Mouse (Mus musculus) liver, postnatal 0 days (tissue): ENCODE data around the gene Prss35.

Experiments used
- CTCF ChIP-seq: sonication (generic); IDR thresholded peaks from 2 replicates; pipeline ENCODE4 v1.5.1; 2016; ENCODE audit warnings: antibody characterized with exemption, low read depth
- EP300 ChIP-seq: IDR thresholded peaks from 2 replicates; pipeline ENCODE4 v1.6.1; 2016; ENCODE audit warnings: antibody characterized with exemption, low read depth, mild to moderate bottlenecking

DNA sequence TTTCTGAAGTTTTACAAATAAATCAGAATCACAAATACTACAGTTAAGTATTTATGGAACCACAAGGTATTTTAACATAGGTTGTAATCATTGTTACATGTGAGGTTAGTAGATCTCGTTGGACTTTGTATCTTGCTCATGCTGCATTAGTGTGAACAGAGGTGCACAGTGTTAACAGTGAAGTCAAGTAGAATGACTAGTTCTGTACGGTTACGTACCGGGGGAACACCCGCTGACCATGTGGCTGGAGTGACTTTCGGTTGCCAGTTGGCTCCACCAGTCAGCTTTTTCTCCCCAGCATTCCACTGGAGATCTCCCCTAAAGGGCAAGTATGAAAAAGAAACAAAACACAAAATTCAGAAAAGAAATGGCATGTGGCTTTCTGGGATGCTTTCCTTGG lies 31.9 kb downstream of the Prss35 start:
- TF ChIP-seq CTCF, result no peak
- TF ChIP-seq EP300, result no peak
